Mouse (Mus musculus) heart, postnatal 0 days (tissue): ENCODE data around the gene Fes. TPM values are rescaled to one million over a fixed set of nuclear protein-coding genes. Genes with fewer than 3 reads are reported as not detected.

Experiments used
- ATAC-seq: fragments of 200-750 bp; cut with Nextera tagmentation; 2 replicates; pipeline ENCODE4 v1.8.0; 2017; ENCODE audit warnings: low read depth, moderate number of reproducible peaks, moderate library complexity; ENCODE audit not compliant: insufficient read depth
- DNase-seq: peaks from one replicate; pipeline ENCODE4 v3.0.0-alpha.2; 2016; ENCODE audit warnings: low spot score
- H3K27ac ChIP-seq: fragments of 300-500 bp; sonication (generic); 2 replicates; pipeline ENCODE4 v1.5.1; 2014; ENCODE audit warnings: low read depth, mild to moderate bottlenecking
- H3K27me3 ChIP-seq: fragments of 300-500 bp; sonication (generic); 2 replicates; pipeline ENCODE4 v1.6.1; 2014; ENCODE audit warnings: low read length, mixed read lengths; ENCODE audit not compliant: control insufficient read depth, insufficient read depth
- H3K36me3 ChIP-seq: fragments of 300-500 bp; sonication (generic); replicated peaks from 2 replicates; pipeline ENCODE4 v1.6.1; 2014; ENCODE audit warnings: low read length, mixed read lengths; ENCODE audit not compliant: control insufficient read depth, insufficient read depth
- H3K4me1 ChIP-seq: fragments of 300-500 bp; sonication (generic); 2 replicates; pipeline ENCODE4 v1.6.1; 2014; ENCODE audit warnings: antibody characterized with exemption; ENCODE audit not compliant: control insufficient read depth, insufficient read depth
- H3K4me2 ChIP-seq: fragments of 300-500 bp; sonication (generic); 2 replicates; pipeline ENCODE4 v1.6.1; 2014; ENCODE audit warnings: low read depth, mild to moderate bottlenecking, low read length, moderate library complexity
- H3K4me3 ChIP-seq: fragments of 300-500 bp; sonication (generic); 2 replicates; pipeline ENCODE4 v1.5.1; 2014; ENCODE audit warnings: low read depth, low read length
- H3K9ac ChIP-seq: fragments of 300-500 bp; sonication (generic); replicated peaks from 2 replicates; pipeline ENCODE4 v1.6.1; 2014; ENCODE audit warnings: low read depth, low read length, mixed read lengths
- H3K9me3 ChIP-seq: fragments of 300-500 bp; sonication (generic); replicated peaks from 2 replicates; pipeline ENCODE4 v1.6.1; 2016; ENCODE audit warnings: low read length; ENCODE audit not compliant: control insufficient read depth
- CTCF ChIP-seq: IDR thresholded peaks from 2 replicates; pipeline ENCODE4 v1.5.1; 2016; ENCODE audit warnings: antibody characterized with exemption, control low read depth, low read depth
- EP300 ChIP-seq: IDR thresholded peaks from 2 replicates; pipeline ENCODE4 v1.6.1; 2016; ENCODE audit warnings: antibody characterized with exemption, low read depth
- WGBS: fragments of 180-500 bp; shearing (Covaris S2); extraction: QIAGEN DNeasy Blood & Tissue Kit; methylation state at CpG from one replicate; pipeline ENCODE4 v1.1.7; 2014; 5-methylcytosine and 5-hydroxymethylcytosine counted together
- polyA plus RNA-seq: library from polyadenylated mRNA; unstranded; fragments of >200 nt; fragmentation: Nextera tagmentation; extraction: Ambion mirVana; gene quantifications from 2 replicates; pipeline ENCODE4 v1.2.1, GENCODE M21; 2015
- total RNA-seq: library from RNA; depleted of rRNA; stranded (reverse); fragments of >200 nt; gene quantifications from 2 replicates; pipeline ENCODE4 v1.2.3, GENCODE M21; 2014; ENCODE audit warnings: low replicate concordance

Gene Fes
- total and polyA plus RNA-seq, 2 experiments from 2014 or later, result 9.7 to 13.5 TPM

- ATAC-seq, result no peak; the same call in 1 of the 2 replicates
- Histone ChIP-seq H3K4me2 (no peak overlapping the region), H3K27ac (no peak overlapping the region), H3K9ac (no peak overlapping the region), H3K36me3 (no peaks in the 10 kb centered on the region), H3K27me3 (no peaks in the 10 kb centered on the region), H3K4me1 (no peaks in the 10 kb centered on the region), H3K9me3 (no peaks in the 10 kb centered on the region), H3K4me3 (no peak overlapping the region)
- no peak for TF ChIP-seq EP300
- WGBS, result 64% methylated on average over 7 of the region's 7 CpGs
- no peak for DNase-seq
Observed at GRCm38 (mm10) chr7:80426363-80426762, 38.6 kb upstream of the Fes start.

DNA sequence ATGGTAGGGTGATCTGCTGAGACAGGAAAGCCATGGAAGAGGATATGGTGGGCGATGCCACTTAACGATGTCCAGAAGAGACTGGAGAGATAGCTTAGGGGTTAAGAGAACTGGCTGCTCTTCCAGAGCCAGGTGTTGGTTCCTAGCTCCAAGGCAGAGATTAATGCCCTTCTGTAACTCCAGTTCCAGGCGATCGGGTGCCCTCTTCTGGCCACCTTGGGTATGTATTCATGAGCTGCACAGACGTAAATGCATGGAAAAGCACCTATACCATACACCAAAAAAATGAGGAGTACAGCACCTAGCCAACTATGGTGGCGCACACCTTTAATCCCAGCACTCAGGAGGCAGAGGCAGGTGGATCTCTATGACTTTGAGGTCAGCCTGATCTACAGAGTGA is 37.0 kb upstream of the Fes start:
- DNase-seq (no peak), ATAC-seq (no peak)
- no peaks in the 10 kb centered on the region for H3K4me1 ChIP-seq
- no peaks in the 10 kb centered on the region for H3K9me3 ChIP-seq
- H3K27me3 ChIP-seq, result no peaks in the 10 kb centered on the region
- TF ChIP-seq EP300 (no peak), CTCF (no peak)
- H3K4me2 ChIP-seq, result no peak overlapping the region
- H3K27ac ChIP-seq, result no peak overlapping the region
- H3K9ac ChIP-seq, result no peak overlapping the region
- no peak overlapping the region for H3K4me3 ChIP-seq
- no peaks in the 10 kb centered on the region for H3K36me3 ChIP-seq
- 90% methylated on average over 6 of the region's 6 CpGs for WGBS

GRCm38 (mm10) chr7:80422759-80423480 is 35.2 kb upstream of the Fes start:
- peak overlapping the region; percentile 39 for H3K4me2 ChIP-seq
- H3K9ac ChIP-seq, result 0 out of 2 replicates have a peak overlapping the region, but pooled peaks have one; percentile 1
- H3K27ac ChIP-seq, result no peak overlapping the region

GRCm38 (mm10) chr7:80421576-80421975 is 33.8 kb upstream of the Fes start:
- 92% methylated on average over 6 of the region's 6 CpGs for WGBS
- ATAC-seq, result no peak

More at GRCm38 (mm10) chr7:80422759-80423480, 35.2 kb upstream of the Fes start:
- Histone ChIP-seq H3K27me3 (no peaks in the 10 kb centered on the region), H3K36me3 (no peaks in the 10 kb centered on the region), H3K9me3 (no peaks in the 10 kb centered on the region), H3K4me1 (no peaks in the 10 kb centered on the region), H3K4me3 (peak overlapping the region; percentile 4)
- 12% methylated on average over 20 of the region's 20 CpGs for WGBS
- TF ChIP-seq EP300, result no peak
- 0 out of 2 replicates have a peak, but pooled peaks have one; percentile 23 for TF ChIP-seq CTCF
- ATAC-seq (no peak), DNase-seq (peak; percentile 11)

DNA sequence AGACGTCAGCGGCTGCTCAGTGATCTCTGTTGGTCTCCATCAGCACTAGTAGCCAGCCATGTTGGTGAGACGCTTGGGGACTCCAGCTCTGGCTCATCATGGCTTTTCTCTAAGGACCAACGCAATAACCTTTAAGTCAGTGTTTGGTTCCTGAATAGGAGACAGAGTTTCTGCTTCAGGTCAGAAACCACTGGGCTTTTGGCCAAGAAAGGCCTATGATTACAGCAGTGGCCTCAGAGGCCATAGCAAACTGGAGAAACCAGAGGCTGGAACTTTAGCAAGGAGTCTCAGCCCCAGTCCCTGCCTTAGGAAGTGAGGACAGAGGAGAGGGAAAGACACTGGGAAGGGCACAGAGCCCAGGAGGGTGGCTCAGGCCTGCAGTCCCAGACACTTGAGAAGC is 32.8 kb upstream of the Fes start:
- H3K4me2 ChIP-seq, result no peak overlapping the region
- H3K27me3 ChIP-seq, result no peaks in the 10 kb centered on the region
- no peaks in the 10 kb centered on the region for H3K9me3 ChIP-seq
- WGBS, result 76% methylated on average over 4 of the region's 4 CpGs
- no peaks in the 10 kb centered on the region for H3K36me3 ChIP-seq
- TF ChIP-seq CTCF (no peak), EP300 (no peak)
- no peak for ATAC-seq
- no peak overlapping the region for H3K27ac ChIP-seq
- H3K4me1 ChIP-seq, result no peaks in the 10 kb centered on the region
- peak; percentile 13 for DNase-seq
- H3K4me3 ChIP-seq, result no peak overlapping the region
- no peak overlapping the region for H3K9ac ChIP-seq

More at GRCm38 (mm10) chr7:80421576-80421975, 33.8 kb upstream of the Fes start:
- no peak overlapping the region for H3K9ac ChIP-seq
- no peaks in the 10 kb centered on the region for H3K9me3 ChIP-seq
- TF ChIP-seq CTCF, result no peak
- TF ChIP-seq EP300, result no peak
- H3K4me3 ChIP-seq, result no peak overlapping the region
- H3K4me1 ChIP-seq, result no peaks in the 10 kb centered on the region
- no peaks in the 10 kb centered on the region for H3K27me3 ChIP-seq
- DNase-seq, result no peak
- H3K27ac ChIP-seq, result no peak overlapping the region
- no peaks in the 10 kb centered on the region for H3K36me3 ChIP-seq
- no peak overlapping the region for H3K4me2 ChIP-seq

DNA sequence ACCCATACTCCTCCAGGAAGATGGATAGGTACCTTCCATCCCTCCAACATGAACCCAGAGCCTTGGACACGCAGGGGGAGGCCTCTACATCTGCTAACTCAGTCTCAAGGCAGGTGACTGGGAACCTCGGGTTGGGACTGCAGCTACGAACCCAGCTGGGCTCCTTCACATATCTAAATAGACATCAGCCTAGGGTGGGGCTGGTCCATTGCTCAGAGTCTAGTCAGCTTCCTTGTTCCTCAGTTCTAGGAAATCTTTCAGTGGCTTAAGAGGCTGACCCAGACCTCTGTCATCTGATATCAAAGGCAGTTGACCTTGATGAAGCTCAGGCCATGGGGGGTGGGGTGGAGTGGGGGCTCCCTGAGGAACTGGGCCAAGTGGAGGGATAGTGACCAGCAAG is 31.5 kb upstream of the Fes start:
- 79% methylated on average over 3 of the region's 3 CpGs for WGBS
- Histone ChIP-seq H3K9me3 (no peaks in the 10 kb centered on the region), H3K4me1 (no peaks in the 10 kb centered on the region), H3K4me2 (no peak overlapping the region), H3K36me3 (no peaks in the 10 kb centered on the region), H3K4me3 (no peak overlapping the region), H3K27me3 (no peaks in the 10 kb centered on the region), H3K9ac (no peak overlapping the region), H3K27ac (no peak overlapping the region)
- ATAC-seq, result no peak
- TF ChIP-seq EP300 (no peak), CTCF (no peak)
- DNase-seq, result no peak
